Mouse (Mus musculus): ENCODE results near the gene Ttc23.
A peak's percentile ranks its signal among the peaks of the same experiment; 100 is the strongest.

Gene Ttc23

GRCm38 (mm10) chr7:67644833-67645680 is 2.2 kb upstream of the Ttc23 start, which contains the start of gene Lrrc28:
TSS of gene Lrrc28 (minus strand) at chr7:67645268.
- peak; percentile 99 to 100 for DNase-seq (ENCODE audit: inconsistent age in 2 of 2, low spot score in 1 of 2)

GRCm38 (mm10) chr7:67645681-67646014 is 1.6 kb upstream of the Ttc23 start:
- no peak for DNase-seq (ENCODE audit: inconsistent age in 2 of 2, low spot score in 1 of 2)

- DNase-seq (ENCODE audit: inconsistent age in 2 of 2, low spot score in 1 of 2): no peak
Measured at GRCm38 (mm10) chr7:67646131-67646530, 1.1 kb upstream of the Ttc23 start.

- DNase-seq (ENCODE audit: inconsistent age in 2 of 2, low spot score in 1 of 2): peak; percentile 60 to 83
Measured at GRCm38 (mm10) chr7:67648376-67648775, 1.2 kb downstream of the Ttc23 start.

GRCm38 (mm10) chr7:67652211-67652610 is 5.0 kb downstream of the Ttc23 start:
- no peak for DNase-seq (ENCODE audit: inconsistent age in 2 of 2, low spot score in 1 of 2)

GRCm38 (mm10) chr7:67654668-67655067 is 7.5 kb downstream of the Ttc23 start:
- no peak for DNase-seq (ENCODE audit: inconsistent age in 2 of 2, low spot score in 1 of 2)

- DNase-seq (ENCODE audit: inconsistent age in 2 of 2, low spot score in 1 of 2): peak; percentile 41 to 67
Measured at GRCm38 (mm10) chr7:67655186-67655585, 8.0 kb downstream of the Ttc23 start.

GRCm38 (mm10) chr7:67658110-67658509 is 10.9 kb downstream of the Ttc23 start:
- DNase-seq (ENCODE audit: inconsistent age in 2 of 2, low spot score in 1 of 2): peak in 1 of 2 experiments; percentile 45

- no peak for DNase-seq (ENCODE audit: inconsistent age in 2 of 2, low spot score in 1 of 2)
Measured at GRCm38 (mm10) chr7:67662424-67662823, 15.2 kb downstream of the Ttc23 start.

GRCm38 (mm10) chr7:67663981-67664694 is 16.9 kb downstream of the Ttc23 start:
- DNase-seq (ENCODE audit: inconsistent age in 2 of 2, low spot score in 1 of 2): no peak

- DNase-seq (ENCODE audit: inconsistent age in 2 of 2, low spot score in 1 of 2): no peak
Measured at GRCm38 (mm10) chr7:67670965-67671364, 23.8 kb downstream of the Ttc23 start.

GRCm38 (mm10) chr7:67672650-67673049 is 25.4 kb downstream of the Ttc23 start:
- DNase-seq (ENCODE audit: inconsistent age in 2 of 2, low spot score in 1 of 2): peak; percentile 90 to 98

GRCm38 (mm10) chr7:67673656-67674055 is 26.4 kb downstream of the Ttc23 start:
- no peak for DNase-seq (ENCODE audit: inconsistent age in 2 of 2, low spot score in 1 of 2)

GRCm38 (mm10) chr7:67678878-67679499 is 31.8 kb downstream of the Ttc23 start:
- DNase-seq (ENCODE audit: inconsistent age in 2 of 2, low spot score in 1 of 2): no peak

- no peak for DNase-seq (ENCODE audit: inconsistent age in 2 of 2, low spot score in 1 of 2)
Measured at GRCm38 (mm10) chr7:67681078-67681477, 33.9 kb downstream of the Ttc23 start.

- no peak for DNase-seq (ENCODE audit: inconsistent age in 2 of 2, low spot score in 1 of 2)
Measured at GRCm38 (mm10) chr7:67683006-67683405, 35.8 kb downstream of the Ttc23 start.

GRCm38 (mm10) chr7:67686545-67686944 is 39.3 kb downstream of the Ttc23 start:
- no peak for DNase-seq (ENCODE audit: inconsistent age in 2 of 2, low spot score in 1 of 2)

GRCm38 (mm10) chr7:67688281-67688680 is 41.1 kb downstream of the Ttc23 start:
- DNase-seq (ENCODE audit: inconsistent age in 2 of 2, low spot score in 1 of 2): no peak

- DNase-seq (ENCODE audit: inconsistent age in 2 of 2, low spot score in 1 of 2): peak; percentile 68 to 74
Measured at GRCm38 (mm10) chr7:67689793-67690192, 42.6 kb downstream of the Ttc23 start.

GRCm38 (mm10) chr7:67691036-67691435 is 43.8 kb downstream of the Ttc23 start:
- DNase-seq (ENCODE audit: inconsistent age in 2 of 2, low spot score in 1 of 2): peak; percentile 57 to 64

GRCm38 (mm10) chr7:67692141-67692540 is 44.9 kb downstream of the Ttc23 start:
- no peak for DNase-seq (ENCODE audit: inconsistent age in 2 of 2, low spot score in 1 of 2)
